Mouse (Mus musculus): ENCODE results near the gene Syncrip.

DNA sequence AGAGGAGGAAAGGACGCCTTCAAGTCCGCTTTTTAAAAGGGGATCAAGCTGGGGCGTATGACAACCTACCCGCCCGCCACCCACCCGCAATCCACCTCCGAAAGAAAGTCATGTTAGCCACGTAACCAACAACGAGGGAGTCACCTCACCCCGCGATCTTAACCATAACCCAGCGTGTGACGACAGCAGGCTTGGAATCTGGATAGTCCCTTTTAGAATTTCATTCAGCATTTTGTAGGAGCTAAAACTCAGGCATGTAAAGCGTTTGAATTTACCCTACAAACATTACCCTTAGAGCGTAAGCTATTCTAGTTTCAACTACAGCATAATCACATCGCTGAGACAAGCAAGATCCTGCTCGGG is 43.2 kb downstream of the Syncrip start:
- TF ChIP-seq POLR2A (IDR thresholded peaks at IDR 0.05; ENCODE audit: borderline replicate concordance, extremely low read depth, low read depth, low read length), result no peak
- TF ChIP-seq CTCF (IDR thresholded peaks at IDR 0.05; ENCODE audit: insufficient read depth, low read length), result no peak
